Mouse (Mus musculus): ENCODE data around the gene Vmn2r-ps159. TPM values are rescaled to one million over a fixed set of nuclear protein-coding genes. Genes with fewer than 3 reads are reported as not detected.
"Not testable (repeated sequence)": the region's sequence is repeated elsewhere in the genome, so short reads cannot be mapped to it uniquely, and the experiment has no call there.

Gene Vmn2r-ps159
- not detected for polyA plus RNA-seq (2021)

GRCm38 (mm10) chr4:156330803-156331202 is at the start of gene Vmn2r-ps159:
TSS of gene Vmn2r-ps159 (plus strand) at chr4:156331103.
- POLR2A ChIA-PET; H3K27me3 ChIP-seq; DNase-seq (ENCODE audit: low read depth, low spot score); ATAC-seq; in situ Hi-C loops (cut with MboI; ENCODE audit: low pct_unique_long_range_greater_than_20kb); CTCF ChIA-PET: not testable (repeated sequence)

- POLR2A ChIA-PET; in situ Hi-C loops (cut with MboI; ENCODE audit: low pct_unique_long_range_greater_than_20kb); ATAC-seq; H3K27me3 ChIP-seq; CTCF ChIA-PET; DNase-seq (ENCODE audit: low read depth, low spot score): not testable (repeated sequence)
Measured at GRCm38 (mm10) chr4:156341601-156342504, 10.9 kb downstream of the Vmn2r-ps159 start.

GRCm38 (mm10) chr4:156342569-156343325 is 11.8 kb downstream of the Vmn2r-ps159 start:
- ChIA-PET POLR2A (no interaction called here), CTCF (no interaction called here)
- no peak for ATAC-seq

GRCm38 (mm10) chr4:156343332-156343731 is 12.4 kb downstream of the Vmn2r-ps159 start:
- in situ Hi-C loops (cut with MboI; ENCODE audit: low pct_unique_long_range_greater_than_20kb), result no loop called here
- no peak for ATAC-seq

More at GRCm38 (mm10) chr4:156342569-156343325, 11.8 kb downstream of the Vmn2r-ps159 start:
- in situ Hi-C loops (cut with MboI; ENCODE audit: low pct_unique_long_range_greater_than_20kb), result no loop called here
- TF ChIP-seq CTCF (IDR thresholded peaks at IDR 0.05), result no peak
- DNase-seq (ENCODE audit: low read depth, low spot score), result no peak
- H3K27me3 ChIP-seq, result no peaks in the 10 kb centered on the region

GRCm38 (mm10) chr4:156356756-156357437 is 26.0 kb downstream of the Vmn2r-ps159 start:
- ATAC-seq; POLR2A ChIA-PET; DNase-seq (ENCODE audit: low read depth, low spot score); in situ Hi-C loops (cut with MboI; ENCODE audit: low pct_unique_long_range_greater_than_20kb); CTCF ChIA-PET; H3K27me3 ChIP-seq: not testable (repeated sequence)

More at GRCm38 (mm10) chr4:156343332-156343731, 12.4 kb downstream of the Vmn2r-ps159 start:
- DNase-seq (ENCODE audit: low read depth, low spot score), result no peak
- ChIA-PET CTCF (no interaction called here), POLR2A (no interaction called here)
- TF ChIP-seq CTCF (IDR thresholded peaks at IDR 0.05), result no peak
- no peaks in the 10 kb centered on the region for H3K27me3 ChIP-seq

Other genes with a start within 250 kb of the Vmn2r-ps159 start
- gene 9430015G10Rik, start 221.1 kb upstream of the Vmn2r-ps159 start, polyA plus RNA-seq (2021), result 9.3 TPM
- 0.15 TPM for gene Rnf223, start 200.6 kb upstream of the Vmn2r-ps159 start, polyA plus RNA-seq (2021)
- 166 TPM for gene Agrn, start 133.6 kb upstream of the Vmn2r-ps159 start, polyA plus RNA-seq (2021)
- gene Isg15, start 130.3 kb upstream of the Vmn2r-ps159 start, polyA plus RNA-seq (2021), result 1.8 TPM
- 0.60 TPM for gene AW011738, start 127.8 kb upstream of the Vmn2r-ps159 start, polyA plus RNA-seq (2021)
- gene Perm1, start 115.2 kb upstream of the Vmn2r-ps159 start, polyA plus RNA-seq (2021), result 0.33 TPM
- 14.5 TPM for gene Plekhn1, start 96.2 kb upstream of the Vmn2r-ps159 start, polyA plus RNA-seq (2021)
- 37.0 TPM for gene Noc2l, start 95.1 kb upstream of the Vmn2r-ps159 start, polyA plus RNA-seq (2021)
- 1.3 TPM for gene Samd11, start 75.4 kb upstream of the Vmn2r-ps159 start, polyA plus RNA-seq (2021)